ENCODE assay signal across 25 mouse cellular contexts in genomic region chr4:70465921-70466689, GRCm38 (mm10). TPM values are rescaled to one million over a fixed set of nuclear protein-coding genes. Genes with fewer than 3 reads are reported as not detected.
A peak's percentile ranks its signal among the peaks of the same experiment; 100 is the strongest.
DNase-seq lines count a peak whose midpoint lies in the region; ATAC-seq lines count a peak whose summit lies in the region.
"Had no signal": no experiment of that assay in that cellular context is flagged by ENCODE, and none has a peak within 500 bp of the region (broad histone marks: within the 10 kb centered on the region; RNA-seq: fewer than 3 reads in every experiment).

No protein-coding gene starts in this region.

- H3K4me3 ChIP-seq in forebrain, embryonic 14.5 days (ENCODE audit: low read depth, low read length), result no peak overlapping the region
- H3K4me3 ChIP-seq in forebrain, embryonic 12.5 days (replicated peaks), result no peak overlapping the region
- H3K4me3 ChIP-seq: forebrain, embryonic 10.5 days; forebrain, embryonic 15.5 days; heart, embryonic 12.5 days; heart, embryonic 15.5 days; hindbrain, embryonic 10.5 days; hindbrain, embryonic 13.5 days had no signal

- 88% methylated on average over 1 of the region's 1 CpGs for whole genome bisulfite sequencing in forebrain, embryonic 14.5 days
- WGBS in forebrain, embryonic 12.5 days, result 90% methylated on average over 1 of the region's 1 CpGs

- no peaks in the 10 kb centered on the region for H3K27me3 ChIP-seq in forebrain, embryonic 14.5 days (replicated peaks; ENCODE audit: control insufficient read depth, insufficient read depth, low read length)
- no peaks in the 10 kb centered on the region for H3K27me3 ChIP-seq in forebrain, embryonic 12.5 days
- H3K27me3 ChIP-seq: forebrain, embryonic 15.5 days; heart, embryonic 12.5 days; heart, embryonic 15.5 days; hindbrain, embryonic 13.5 days had no signal

- H3K36me3 ChIP-seq in forebrain, embryonic 14.5 days (ENCODE audit: control insufficient read depth, insufficient read depth, low read length), result no peaks in the 10 kb centered on the region
- H3K36me3 ChIP-seq in forebrain, embryonic 12.5 days (replicated peaks), result peaks cover 5% of the 10 kb centered on the region
- H3K36me3 ChIP-seq: forebrain, embryonic 15.5 days; heart, embryonic 12.5 days; heart, embryonic 15.5 days had no signal

- ATAC-seq in forebrain, embryonic 14.5 days, result no peak
- no peak for ATAC-seq in forebrain, embryonic 12.5 days (ENCODE audit: low FRiP score)
- no peak for ATAC-seq in CD4-positive, CD25-positive, alpha-beta regulatory T cell, adult 4 months
- ATAC-seq: forebrain, embryonic 15.5 days; hindbrain, embryonic 16.5 days had no signal

- no peak overlapping the region for H3K4me2 ChIP-seq in forebrain, embryonic 14.5 days (ENCODE audit: low read length)
- no peak overlapping the region for H3K4me2 ChIP-seq in forebrain, embryonic 12.5 days
- H3K4me2 ChIP-seq: forebrain, embryonic 15.5 days; heart, embryonic 12.5 days; heart, embryonic 15.5 days; hindbrain, embryonic 13.5 days had no signal

- peak; percentile 14 for DNase-seq in forebrain, embryonic 14.5 days (ENCODE audit: low spot score)
- peak; percentile 10 for DNase-seq in lung, postnatal 25 days (ENCODE audit: low spot score)
- DNase-seq in lung, postnatal 4 days, result no peak
- DNase-seq in Muller cell, postnatal 12 days (ENCODE audit: inconsistent ontology term), result peak; percentile 51
- DNase-seq in ZHBTc4 (ENCODE audit: low read depth, low spot score), result peak; percentile 2
- DNase-seq: adrenal gland, adult 2 months; adrenal gland, postnatal 14 days; B cell, adult 2 months; cerebellum, adult 11 months; cerebellum, adult 2 months; cerebellum, adult 9-11 months; cerebellum, postnatal 25 days; gastrocnemius, postnatal 25 days; heart, adult 18-20 months; heart, postnatal 10 days; heart, postnatal 36 days had no signal

- H3K9me3 ChIP-seq in forebrain, embryonic 14.5 days (replicated peaks; ENCODE audit: control insufficient read depth, low read length), result no peaks in the 10 kb centered on the region
- no peaks in the 10 kb centered on the region for H3K9me3 ChIP-seq in forebrain, embryonic 12.5 days
- H3K9me3 ChIP-seq: forebrain, embryonic 10.5 days; forebrain, embryonic 15.5 days; heart, embryonic 12.5 days; heart, embryonic 15.5 days; hindbrain, embryonic 10.5 days; hindbrain, embryonic 13.5 days had no signal

- H3K9ac ChIP-seq in forebrain, embryonic 14.5 days (ENCODE audit: low read length), result no peak overlapping the region
- H3K9ac ChIP-seq in forebrain, embryonic 12.5 days, result no peak overlapping the region
- H3K9ac ChIP-seq: forebrain, embryonic 15.5 days; heart, embryonic 12.5 days; heart, embryonic 15.5 days; hindbrain, embryonic 13.5 days had no signal

- H3K27ac ChIP-seq in forebrain, embryonic 14.5 days (ENCODE audit: low read depth, low read length), result no peak overlapping the region
- H3K27ac ChIP-seq in forebrain, embryonic 12.5 days, result no peak overlapping the region
- H3K27ac ChIP-seq: forebrain, embryonic 10.5 days; forebrain, embryonic 15.5 days; heart, embryonic 15.5 days; hindbrain, embryonic 10.5 days; hindbrain, embryonic 13.5 days had no signal

- H3K4me1 ChIP-seq in forebrain, embryonic 14.5 days (ENCODE audit: control insufficient read depth, insufficient read depth, low read length), result no peaks in the 10 kb centered on the region
- H3K4me1 ChIP-seq in forebrain, embryonic 12.5 days, result no peaks in the 10 kb centered on the region
- H3K4me1 ChIP-seq: forebrain, embryonic 10.5 days; heart, embryonic 12.5 days; heart, embryonic 15.5 days; hindbrain, embryonic 10.5 days; hindbrain, embryonic 13.5 days had no signal

RNA-seq across cellular contexts. Expression of gene Cdk5rap2, which starts 55.9 kb away (rescaled TPM):
- 12.7 and 14.7 TPM in 2 replicates for polyA plus RNA-seq in forebrain, embryonic 14.5 days (2014; fragmentation: Nextera tagmentation; extraction: Ambion mirVana)
- polyA plus RNA-seq in forebrain, embryonic 12.5 days (2016; fragmentation: Nextera tagmentation; extraction: Ambion mirVana), result 28.5 and 29.2 TPM in 2 replicates
- polyA plus RNA-seq in CD4-positive, CD25-positive, alpha-beta regulatory T cell, adult 4 months (2017; shearing (Covaris generic)), result 10 to 100 TPM; 10.8 to 17.2 TPM

Comparison
In these comparisons a context has a peak if more than half of its experiments do, and no peak if none do; other contexts are left out.
1. DNase-seq: peak in forebrain, embryonic 14.5 days (single experiment), lung, postnatal 25 days (single experiment), Muller cell, postnatal 12 days (single experiment) and ZHBTc4 (single experiment); none in lung, postnatal 4 days (0 of 2).